Mouse (Mus musculus) C2C12 (cell line): ENCODE measurements at regions not wholly inside any gene's neighbourhood (a gene's known extent, or its start where the extent isn't known, plus 50 kb on each side); places are given as distances from the start of the nearest gene placed in this dataset.
"Not testable (repeated sequence)": the region's sequence is repeated elsewhere in the genome, so short reads cannot be mapped to it uniquely, and the experiment has no call there.

Source experiments
- CTCF ChIP-seq: IDR thresholded peaks from one replicate; pipeline ENCODE4 v1.5.1; 2011; ENCODE audit not compliant: control insufficient read depth, insufficient read depth, insufficient read length
- MYOD1 ChIP-seq: IDR thresholded peaks from one replicate; pipeline ENCODE4 v1.6.1; 2011; ENCODE audit warnings: low read depth; ENCODE audit not compliant: control insufficient read depth, insufficient read length

GRCm38 (mm10) chr14:53729149-53729548, 524.8 kb downstream of the Dad1 start:
- TF ChIP-seq CTCF, MYOD1: not testable (repeated sequence)
